Mouse (Mus musculus): ENCODE results near the gene Iqub. TPM values are rescaled to one million over a fixed set of nuclear protein-coding genes. Genes with fewer than 3 reads are reported as not detected.
A peak's percentile ranks its signal among the peaks of the same experiment; 100 is the strongest.

The Iqub gene
- total RNA-seq (2021), result under 1 TPM; 0.34 to 0.51 TPM
- long read RNA-seq, experiment 1, result 0 reads
- long read RNA-seq, experiment 2, partial matches to known transcripts, result 1 of 1 reads
- long read RNA-seq, experiment 2, other reads (novel, unspliced or antisense), result 0 of 1 reads

GRCm38 (mm10) chr6:24514552-24515284 lies at the start of gene Iqub:
Gene Iqub, minus strand, starts transcription at chr6:24515067.
- DNase-seq (ENCODE audit: low spot score in 2 of 2), result peak in 1 of 2 experiments; percentile 18

- DNase-seq (ENCODE audit: low spot score in 2 of 2), result no peak
Observed at GRCm38 (mm10) chr6:24564081-24564480, 49.2 kb upstream of the Iqub start.

- no peak for DNase-seq (ENCODE audit: low spot score in 2 of 2)
Observed at GRCm38 (mm10) chr6:24555488-24555887, 40.6 kb upstream of the Iqub start.

- no peak for DNase-seq (ENCODE audit: low spot score in 2 of 2)
Observed at GRCm38 (mm10) chr6:24554427-24555086, 39.7 kb upstream of the Iqub start.

GRCm38 (mm10) chr6:24552046-24552445 lies 37.2 kb upstream of the Iqub start:
- no peak for DNase-seq (ENCODE audit: low spot score in 2 of 2)

- DNase-seq (ENCODE audit: low spot score in 2 of 2), result no peak
Observed at GRCm38 (mm10) chr6:24549801-24550200, 34.9 kb upstream of the Iqub start.

- DNase-seq (ENCODE audit: low spot score in 2 of 2), result no peak
Observed at GRCm38 (mm10) chr6:24546716-24547420, 32.0 kb upstream of the Iqub start.

- no peak for DNase-seq (ENCODE audit: low spot score in 2 of 2)
Observed at GRCm38 (mm10) chr6:24543119-24543591, 28.3 kb upstream of the Iqub start.

- no peak for DNase-seq (ENCODE audit: low spot score in 2 of 2)
Observed at GRCm38 (mm10) chr6:24542393-24542792, 27.5 kb upstream of the Iqub start.

- DNase-seq (ENCODE audit: low spot score in 2 of 2), result no peak
Observed at GRCm38 (mm10) chr6:24540106-24540505, 25.2 kb upstream of the Iqub start.

- no peak for DNase-seq (ENCODE audit: low spot score in 2 of 2)
Observed at GRCm38 (mm10) chr6:24538435-24538834, 23.6 kb upstream of the Iqub start.

GRCm38 (mm10) chr6:24532804-24533203 lies 17.9 kb upstream of the Iqub start:
- no peak for DNase-seq (ENCODE audit: low spot score in 2 of 2)

- DNase-seq (ENCODE audit: low spot score in 2 of 2), result no peak
Observed at GRCm38 (mm10) chr6:24530711-24531420, 16.0 kb upstream of the Iqub start.

- DNase-seq (ENCODE audit: low spot score in 2 of 2), result no peak
Observed at GRCm38 (mm10) chr6:24530166-24530565, 15.3 kb upstream of the Iqub start.

- no peak for DNase-seq (ENCODE audit: low spot score in 2 of 2)
Observed at GRCm38 (mm10) chr6:24528064-24528243, 13.1 kb upstream of the Iqub start, which contains the start of gene Asb15. Gene Asb15, plus strand, starts transcription at chr6:24528144.

- DNase-seq (ENCODE audit: low spot score in 2 of 2), result peak; percentile 77 to 81
Observed at GRCm38 (mm10) chr6:24527155-24528063, 12.5 kb upstream of the Iqub start, which contains the start of gene Ndufa5. Gene Ndufa5, minus strand, starts transcription at chr6:24528013.

- DNase-seq (ENCODE audit: low spot score in 2 of 2), result no peak
Observed at GRCm38 (mm10) chr6:24525705-24526104, 10.8 kb upstream of the Iqub start.

- DNase-seq (ENCODE audit: low spot score in 2 of 2), result no peak
Observed at GRCm38 (mm10) chr6:24516197-24516596, 1.3 kb upstream of the Iqub start.

- no peak for DNase-seq (ENCODE audit: low spot score in 2 of 2)
Observed at GRCm38 (mm10) chr6:24504141-24504540, 10.7 kb downstream of the Iqub start.

- DNase-seq (ENCODE audit: low spot score in 2 of 2), result no peak
Observed at GRCm38 (mm10) chr6:24490341-24490740, 24.5 kb downstream of the Iqub start.

Data from adrenal gland, postnatal 4 days (tissue).